ENCODE assay signal across 16 mouse cellular contexts in the genomic region with DNA sequence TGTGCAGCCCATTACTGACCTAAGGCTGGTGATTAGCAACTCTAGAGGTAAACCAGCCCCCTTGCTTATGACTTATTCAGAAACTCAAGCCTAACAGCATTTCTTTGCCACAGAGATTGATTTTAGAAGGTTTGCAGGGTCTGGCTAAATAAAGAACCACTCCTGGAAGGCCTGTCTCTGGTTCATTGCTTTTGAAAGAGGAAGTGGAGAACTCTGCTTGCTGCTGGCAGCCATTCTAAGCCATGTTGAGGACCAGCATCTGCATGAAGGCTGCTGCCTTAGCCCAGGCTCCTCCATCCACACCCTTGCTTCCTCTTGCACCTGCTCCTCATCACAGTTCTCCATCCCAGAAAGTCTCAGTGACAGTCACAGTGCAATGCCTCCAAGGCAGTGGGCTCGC. TPM values are rescaled to one million over a fixed set of nuclear protein-coding genes. Genes with fewer than 3 reads are reported as not detected.
"Had no signal": no experiment of that assay in that cellular context is flagged by ENCODE, and none has a peak within 500 bp of the region (broad histone marks: within the 10 kb centered on the region; RNA-seq: fewer than 3 reads in every experiment).

No protein-coding gene starts in this region.

- DNase-seq: kidney, adult 11 months; kidney, postnatal 14 days; lung, embryonic 14.5 days; lung, postnatal 14 days; right cerebral cortex, postnatal 14 days; thymus, adult 18-20 months; thymus, postnatal 25 days had no signal

- ATAC-seq: inflammation-experienced regulatory T-cells, adult 6 months; liver, embryonic 12.5 days; midbrain, embryonic 16.5 days had no signal

- H3K4me1 ChIP-seq: kidney, embryonic 15.5 days; limb, embryonic 15.5 days; liver, embryonic 12.5 days; midbrain, embryonic 12.5 days had no signal

- H3K4me3 ChIP-seq: kidney, embryonic 15.5 days; left cerebral cortex, adult 2 months; limb, embryonic 15.5 days; liver, embryonic 12.5 days; midbrain, embryonic 12.5 days; neural tube, embryonic 13.5 days had no signal

- H3K27me3 ChIP-seq: kidney, embryonic 15.5 days; limb, embryonic 15.5 days; liver, embryonic 12.5 days; midbrain, embryonic 12.5 days; neural tube, embryonic 13.5 days had no signal

- H3K9me3 ChIP-seq: kidney, embryonic 15.5 days; limb, embryonic 15.5 days; liver, embryonic 12.5 days; midbrain, embryonic 12.5 days; neural tube, embryonic 13.5 days had no signal

- H3K9ac ChIP-seq: kidney, embryonic 15.5 days; limb, embryonic 15.5 days; liver, embryonic 12.5 days; lung, embryonic 14.5 days; midbrain, embryonic 12.5 days; neural tube, embryonic 13.5 days had no signal

- H3K36me3 ChIP-seq: kidney, embryonic 15.5 days; limb, embryonic 15.5 days; liver, embryonic 12.5 days; midbrain, embryonic 12.5 days; neural tube, embryonic 13.5 days had no signal

- H3K27ac ChIP-seq: kidney, embryonic 15.5 days; left cerebral cortex, adult 2 months; limb, embryonic 15.5 days; liver, embryonic 12.5 days; midbrain, embryonic 12.5 days; neural tube, embryonic 13.5 days had no signal

RNA-seq across cellular contexts. Expression of gene Sv2b, which starts 9.3 kb away (rescaled TPM):
- total RNA-seq: megakaryocyte-erythroid progenitor cell, adult 5-6 weeks had no signal
- polyA plus RNA-seq: inflammation-experienced regulatory T-cells, adult 6 months had no signal
